Mouse (Mus musculus) ES-Bruce4 (cell line): ENCODE measurements around the gene Ctla4. TPM values are rescaled to one million over a fixed set of nuclear protein-coding genes. Genes with fewer than 3 reads are reported as not detected.

ENCODE experiments used
- H3K27ac ChIP-seq: 2 replicates; pipeline ENCODE4 v1.5.1; 2012; ENCODE audit warnings: low read length, inconsistent platforms; ENCODE audit not compliant: insufficient read depth
- H3K27me3 ChIP-seq: 2 replicates; pipeline ENCODE4 v1.6.1; 2012; ENCODE audit warnings: mild to moderate bottlenecking, low read length, inconsistent platforms; ENCODE audit not compliant: control insufficient read depth, poor library complexity, insufficient read depth, severe bottlenecking
- H3K36me3 ChIP-seq: 2 replicates; pipeline ENCODE4 v1.6.1; 2012; ENCODE audit warnings: inconsistent platforms, mild to moderate bottlenecking, low read length, moderate library complexity; ENCODE audit not compliant: control insufficient read depth, poor library complexity, insufficient read depth, severe bottlenecking
- H3K4me1 ChIP-seq: one replicate; pipeline ENCODE4 v1.8.1; 2011; ENCODE audit warnings: low read length; ENCODE audit not compliant: control insufficient read depth, insufficient read depth
- H3K4me3 ChIP-seq: 2 replicates; pipeline ENCODE4 v1.5.1; 2011; ENCODE audit warnings: low read depth, mild to moderate bottlenecking, low read length
- H3K9ac ChIP-seq: 2 replicates; pipeline ENCODE4 v1.6.1; 2012; ENCODE audit warnings: low read depth, mild to moderate bottlenecking, inconsistent platforms; ENCODE audit not compliant: poor library complexity, severe bottlenecking
- H3K9me3 ChIP-seq: replicated peaks from 2 replicates; pipeline ENCODE4 v1.6.1; 2012; ENCODE audit warnings: mild to moderate bottlenecking, low read length, inconsistent platforms; ENCODE audit not compliant: control insufficient read depth, poor library complexity, insufficient read depth, severe bottlenecking
- CTCF ChIP-seq: IDR thresholded peaks from one replicate; pipeline ENCODE4 v1.8.1; 2011; ENCODE audit warnings: low read depth, low read length
- EP300 ChIP-seq: IDR thresholded peaks from 2 replicates; pipeline ENCODE4 v1.6.1; 2011; ENCODE audit warnings: low read depth, low read length; ENCODE audit not compliant: insufficient read depth
- POLR2A ChIP-seq: IDR thresholded peaks from one replicate; pipeline ENCODE4 v1.8.1; 2011; ENCODE audit warnings: low read length; ENCODE audit not compliant: insufficient read depth
- polyA plus RNA-seq: library from polyadenylated mRNA; stranded (reverse); fragments of >200 nt; gene quantifications from 2 replicates; pipeline ENCODE4 v1.2.4, GENCODE M21; 2011; ENCODE audit warnings: low read depth; ENCODE audit not compliant: missing spikeins, insufficient read depth, insufficient read length

Gene Ctla4
- polyA plus RNA-seq, 1 experiment = not detected

GRCm38 (mm10) chr1:60857351-60858220 is 29.2 kb upstream of the Ctla4 start:
- H3K36me3 ChIP-seq = no peaks in the 10 kb centered on the region
- no peaks in the 10 kb centered on the region for H3K27me3 ChIP-seq
- H3K4me3 ChIP-seq = no peak overlapping the region
- H3K9me3 ChIP-seq = no peaks in the 10 kb centered on the region
- peaks cover 2% of the 10 kb centered on the region for H3K4me1 ChIP-seq
- no peak overlapping the region for H3K27ac ChIP-seq
- no peak for TF ChIP-seq POLR2A
- peak; percentile 89 for TF ChIP-seq EP300
- TF ChIP-seq CTCF = no peak
- H3K9ac ChIP-seq = no peak overlapping the region

- Histone ChIP-seq H3K9ac (no peak overlapping the region), H3K36me3 (no peaks in the 10 kb centered on the region), H3K4me1 (peaks cover 2% of the 10 kb centered on the region), H3K27me3 (no peaks in the 10 kb centered on the region), H3K4me3 (no peak overlapping the region), H3K9me3 (no peaks in the 10 kb centered on the region), H3K27ac (no peak overlapping the region)
- no peak for TF ChIP-seq EP300
- no peak for TF ChIP-seq CTCF
- no peak for TF ChIP-seq POLR2A
These were observed 27.6 kb upstream of the Ctla4 start for GRCm38 (mm10) chr1:60859159-60859558.

GRCm38 (mm10) chr1:60859842-60860241 is 27.0 kb upstream of the Ctla4 start:
- no peaks in the 10 kb centered on the region for H3K9me3 ChIP-seq
- H3K27me3 ChIP-seq = no peaks in the 10 kb centered on the region
- peaks cover 2% of the 10 kb centered on the region for H3K4me1 ChIP-seq
- H3K9ac ChIP-seq = no peak overlapping the region
- TF ChIP-seq POLR2A (no peak), CTCF (no peak), EP300 (no peak)
- no peak overlapping the region for H3K4me3 ChIP-seq
- no peaks in the 10 kb centered on the region for H3K36me3 ChIP-seq
- H3K27ac ChIP-seq = no peak overlapping the region

- Histone ChIP-seq H3K27me3 (no peaks in the 10 kb centered on the region), H3K36me3 (no peaks in the 10 kb centered on the region), H3K9ac (no peak overlapping the region), H3K4me1 (peaks cover 2% of the 10 kb centered on the region), H3K9me3 (no peaks in the 10 kb centered on the region), H3K4me3 (no peak overlapping the region), H3K27ac (no peak overlapping the region)
- TF ChIP-seq POLR2A (no peak), CTCF (no peak), EP300 (no peak)
These were observed 26.3 kb upstream of the Ctla4 start for GRCm38 (mm10) chr1:60860357-60860946.

GRCm38 (mm10) chr1:60860955-60861354 is 25.8 kb upstream of the Ctla4 start:
- H3K9ac ChIP-seq = no peak overlapping the region
- H3K9me3 ChIP-seq = no peaks in the 10 kb centered on the region

GRCm38 (mm10) chr1:60861431-60861830 is 25.4 kb upstream of the Ctla4 start:
- H3K9me3 ChIP-seq = no peaks in the 10 kb centered on the region
- TF ChIP-seq CTCF (no peak), POLR2A (no peak), EP300 (no peak)
- H3K4me3 ChIP-seq = no peak overlapping the region
- no peaks in the 10 kb centered on the region for H3K27me3 ChIP-seq
- no peaks in the 10 kb centered on the region for H3K36me3 ChIP-seq
- no peak overlapping the region for H3K9ac ChIP-seq
- H3K4me1 ChIP-seq = peaks cover under 1% of the 10 kb centered on the region
- H3K27ac ChIP-seq = no peak overlapping the region

More at GRCm38 (mm10) chr1:60860955-60861354, 25.8 kb upstream of the Ctla4 start:
- H3K36me3 ChIP-seq = no peaks in the 10 kb centered on the region
- no peaks in the 10 kb centered on the region for H3K27me3 ChIP-seq
- H3K4me3 ChIP-seq = no peak overlapping the region
- TF ChIP-seq POLR2A (no peak), EP300 (no peak), CTCF (no peak)
- H3K4me1 ChIP-seq = peaks cover 2% of the 10 kb centered on the region
- no peak overlapping the region for H3K27ac ChIP-seq
